Mouse (Mus musculus): Measurements from ENCODE around the gene Ssna1.

GRCm38 (mm10) chr2:25297093-25297492 lies 24.9 kb upstream of the Ssna1 start:
- no peak for TF ChIP-seq CTCF (IDR thresholded peaks at IDR 0.05; ENCODE audit: control insufficient read depth, insufficient read depth, insufficient read length)
- no peak for TF ChIP-seq MYOG (IDR thresholded peaks at IDR 0.05; ENCODE audit: control insufficient read depth, extremely low read depth, insufficient read length)
- no peak for TF ChIP-seq USF1 (IDR thresholded peaks at IDR 0.05; ENCODE audit: low read depth)
- no peak for TF ChIP-seq MAX (IDR thresholded peaks at IDR 0.05)
- no peak for TF ChIP-seq MYOD1 (IDR thresholded peaks at IDR 0.05; ENCODE audit: control insufficient read depth, insufficient read length, low read depth)
- no peak for TF ChIP-seq CEBPB (IDR thresholded peaks at IDR 0.05; ENCODE audit: low read depth)

All from C2C12 (cell line).